Mouse (Mus musculus): Measurements from ENCODE around the gene Mypn. TPM values are rescaled to one million over a fixed set of nuclear protein-coding genes. Genes with fewer than 3 reads are reported as not detected.

Gene Mypn
- polyA plus RNA-seq, 1 experiment = not detected

DNA sequence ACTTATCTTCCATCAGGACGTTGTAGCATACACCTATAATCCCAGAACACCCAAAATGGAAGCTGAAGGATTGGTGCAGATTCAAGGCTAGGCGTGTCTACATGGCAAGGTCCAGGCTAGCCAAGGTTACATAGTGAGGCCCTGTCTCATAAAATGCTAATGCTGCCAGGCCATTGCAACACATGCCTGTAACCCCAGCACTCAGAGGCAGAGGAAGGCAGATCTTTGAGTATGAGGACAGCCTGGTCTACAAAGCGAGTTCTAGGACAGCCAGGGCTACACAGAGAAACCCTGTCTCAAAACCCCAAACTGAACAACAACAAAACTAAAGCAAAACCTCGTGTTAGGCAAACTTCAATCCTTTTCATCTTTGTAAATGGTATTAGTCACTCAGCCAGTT, 34.3 kb upstream of the Mypn start:
- Histone ChIP-seq H3K27ac (ENCODE audit: insufficient read depth, low read depth, low read length) (no peak overlapping the region), H3K4me3 (ENCODE audit: insufficient read depth, low read length) (no peak overlapping the region), H3K4me1 (ENCODE audit: control insufficient read depth, insufficient read depth, low read length) (peaks cover 27% of the 10 kb centered on the region)
- no peak for TF ChIP-seq POLR2A (IDR thresholded peaks at IDR 0.05; ENCODE audit: borderline replicate concordance, low read depth, low read length)
- TF ChIP-seq CTCF (IDR thresholded peaks at IDR 0.05; ENCODE audit: low read depth, low read length) = no peak

DNA sequence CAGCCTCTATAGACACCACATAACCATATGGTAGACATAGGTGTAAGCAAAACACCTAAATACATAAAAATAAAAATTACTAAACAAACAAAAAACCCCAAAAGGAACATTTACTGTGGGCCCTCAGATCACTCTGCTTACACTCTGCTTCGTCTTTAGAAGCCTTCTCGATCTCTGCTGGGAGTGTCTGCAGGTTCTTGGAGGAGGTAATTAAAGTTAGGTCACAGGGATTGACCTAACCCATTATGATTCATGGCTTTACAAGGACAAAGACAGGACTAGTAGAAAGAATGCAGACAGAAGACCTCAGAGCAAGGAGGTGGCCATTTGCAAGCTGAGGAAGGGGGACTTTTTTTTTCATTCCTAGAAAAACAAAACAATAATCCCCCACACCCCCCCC, 33.5 kb upstream of the Mypn start:
- H3K4me3 ChIP-seq (ENCODE audit: insufficient read depth, low read length) = no peak overlapping the region
- peaks cover 24% of the 10 kb centered on the region for H3K4me1 ChIP-seq (ENCODE audit: control insufficient read depth, insufficient read depth, low read length)
- TF ChIP-seq CTCF (IDR thresholded peaks at IDR 0.05; ENCODE audit: low read depth, low read length) = no peak
- TF ChIP-seq POLR2A (IDR thresholded peaks at IDR 0.05; ENCODE audit: borderline replicate concordance, low read depth, low read length) = no peak
- H3K27ac ChIP-seq (ENCODE audit: insufficient read depth, low read depth, low read length) = no peak overlapping the region

DNA sequence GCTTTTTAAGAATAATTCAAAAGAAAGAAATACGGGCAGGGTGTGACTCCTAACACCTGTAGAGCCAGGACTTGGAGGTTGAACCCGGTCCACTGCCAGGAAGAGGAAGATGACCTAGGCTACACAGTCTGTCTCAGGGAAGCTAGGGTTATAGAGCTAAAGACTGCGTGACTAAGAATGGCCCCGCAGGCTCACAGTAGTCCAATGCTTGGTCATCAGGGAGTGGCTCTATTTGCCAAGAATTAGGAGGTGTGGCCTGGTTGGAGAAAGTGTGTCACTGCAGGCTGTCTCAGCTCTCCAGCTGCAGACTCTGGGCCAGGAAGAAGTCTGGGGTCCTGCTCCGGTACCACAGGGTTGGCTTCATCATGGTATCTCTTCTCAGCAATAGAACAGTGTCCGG, 32.9 kb upstream of the Mypn start:
- Histone ChIP-seq H3K4me1 (ENCODE audit: control insufficient read depth, insufficient read depth, low read length) (peaks cover 19% of the 10 kb centered on the region), H3K4me3 (ENCODE audit: insufficient read depth, low read length) (no peak overlapping the region), H3K27ac (ENCODE audit: insufficient read depth, low read depth, low read length) (no peak overlapping the region)
- TF ChIP-seq CTCF (IDR thresholded peaks at IDR 0.05; ENCODE audit: low read depth, low read length) (no peak), POLR2A (IDR thresholded peaks at IDR 0.05; ENCODE audit: borderline replicate concordance, low read depth, low read length) (no peak)

DNA sequence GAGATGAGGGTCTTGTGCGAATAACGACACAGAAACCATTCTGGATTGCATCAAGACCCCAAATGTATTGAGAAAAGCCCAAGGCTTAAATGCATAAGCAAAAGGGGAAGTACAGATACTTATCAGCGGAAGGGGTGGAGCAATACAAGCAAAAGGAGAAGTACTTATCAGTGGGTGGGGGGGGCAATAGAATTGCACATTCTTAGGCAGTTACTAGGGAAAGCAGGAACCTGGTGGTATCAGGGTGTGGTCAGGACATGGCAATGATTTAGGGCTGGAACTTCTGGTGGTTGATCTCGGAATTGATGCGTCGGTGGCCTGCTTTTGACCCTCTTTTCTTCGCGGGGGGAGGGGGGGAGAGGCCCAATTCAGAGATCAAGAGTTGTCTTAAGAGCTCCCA, 32.1 kb upstream of the Mypn start:
- Histone ChIP-seq H3K4me3 (ENCODE audit: insufficient read depth, low read length) (no peak overlapping the region), H3K27ac (ENCODE audit: insufficient read depth, low read depth, low read length) (no peak overlapping the region), H3K4me1 (ENCODE audit: control insufficient read depth, insufficient read depth, low read length) (peaks cover 15% of the 10 kb centered on the region)
- no peak for TF ChIP-seq CTCF (IDR thresholded peaks at IDR 0.05; ENCODE audit: low read depth, low read length)
- no peak for TF ChIP-seq POLR2A (IDR thresholded peaks at IDR 0.05; ENCODE audit: borderline replicate concordance, low read depth, low read length)

DNA sequence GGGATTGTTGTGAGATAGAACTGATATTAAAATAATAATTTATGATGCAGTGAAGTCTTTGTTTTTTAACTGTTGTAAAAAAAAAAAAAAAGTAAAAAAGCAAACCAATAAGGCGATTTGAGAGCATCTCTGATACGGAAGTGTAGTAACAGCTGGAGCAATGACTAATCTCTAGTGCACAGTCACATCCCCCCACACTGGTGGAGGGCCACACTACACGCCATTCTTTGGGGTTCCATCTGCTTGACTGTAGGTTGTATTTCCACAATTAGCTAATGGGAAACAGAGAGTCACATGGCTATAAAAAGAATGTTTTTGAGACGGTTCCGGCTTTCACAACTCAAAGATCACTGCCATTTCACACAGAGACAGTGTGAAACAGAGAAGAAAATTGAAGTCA, 30.4 kb upstream of the Mypn start:
- Histone ChIP-seq H3K27ac (ENCODE audit: insufficient read depth, low read depth, low read length) (no peak overlapping the region), H3K4me1 (ENCODE audit: control insufficient read depth, insufficient read depth, low read length) (peaks cover 3% of the 10 kb centered on the region; the same call in 1 of the 2 replicates), H3K4me3 (ENCODE audit: insufficient read depth, low read length) (no peak overlapping the region)
- TF ChIP-seq CTCF (IDR thresholded peaks at IDR 0.05; ENCODE audit: low read depth, low read length) (no peak), POLR2A (IDR thresholded peaks at IDR 0.05; ENCODE audit: borderline replicate concordance, low read depth, low read length) (no peak)

DNA sequence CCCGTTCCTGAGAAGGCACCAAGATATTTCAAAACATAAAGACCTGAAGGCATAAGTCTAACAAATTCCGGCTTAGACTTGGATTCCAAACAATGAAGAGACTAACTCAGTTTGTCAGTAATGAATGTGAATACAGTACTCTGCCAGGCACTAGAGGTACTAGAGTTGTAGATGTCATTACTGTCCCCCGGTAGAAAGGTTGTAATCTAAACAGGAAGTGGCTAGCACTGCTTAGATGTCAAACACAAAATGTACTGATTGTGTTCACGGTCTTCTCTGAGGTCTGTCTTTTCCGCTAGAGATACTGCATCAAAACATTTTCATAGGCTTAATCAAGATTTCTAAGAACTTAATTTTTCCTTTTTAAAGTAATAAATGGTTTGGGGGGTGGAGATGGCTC, 27.9 kb upstream of the Mypn start:
- TF ChIP-seq POLR2A (IDR thresholded peaks at IDR 0.05; ENCODE audit: borderline replicate concordance, low read depth, low read length) (no peak), CTCF (IDR thresholded peaks at IDR 0.05; ENCODE audit: low read depth, low read length) (no peak)
- H3K4me3 ChIP-seq (ENCODE audit: insufficient read depth, low read length) = no peak overlapping the region
- H3K27ac ChIP-seq (ENCODE audit: insufficient read depth, low read depth, low read length) = no peak overlapping the region
- peaks cover 3% of the 10 kb centered on the region; the same call in 1 of the 2 replicates for H3K4me1 ChIP-seq (ENCODE audit: control insufficient read depth, insufficient read depth, low read length)

DNA sequence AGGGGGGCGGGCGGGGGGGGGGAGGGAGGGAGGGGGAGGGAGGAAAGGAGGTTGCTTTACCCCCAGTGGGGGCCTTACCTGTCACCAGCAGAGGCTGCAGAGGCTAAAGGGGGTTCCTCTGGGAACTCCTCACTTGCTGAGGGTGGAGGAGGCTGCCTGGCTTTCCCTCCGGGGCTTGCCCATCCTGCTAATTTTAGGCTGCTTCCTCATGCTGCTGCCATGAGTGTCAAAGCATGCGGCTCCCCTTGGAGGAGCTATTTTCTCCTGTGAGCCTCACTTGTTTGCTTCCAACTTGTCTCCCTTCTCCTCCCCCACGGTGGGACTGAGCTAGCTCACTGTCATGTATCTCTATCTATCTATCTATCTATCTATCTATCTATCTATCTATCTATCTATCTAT, 27.1 kb upstream of the Mypn start:
- Histone ChIP-seq H3K27ac (ENCODE audit: insufficient read depth, low read depth, low read length) (no peak overlapping the region), H3K4me1 (ENCODE audit: control insufficient read depth, insufficient read depth, low read length) (peaks cover 3% of the 10 kb centered on the region; the same call in 1 of the 2 replicates), H3K4me3 (ENCODE audit: insufficient read depth, low read length) (no peak overlapping the region)
- TF ChIP-seq POLR2A (IDR thresholded peaks at IDR 0.05; ENCODE audit: borderline replicate concordance, low read depth, low read length) (no peak), CTCF (IDR thresholded peaks at IDR 0.05; ENCODE audit: low read depth, low read length) (no peak)

DNA sequence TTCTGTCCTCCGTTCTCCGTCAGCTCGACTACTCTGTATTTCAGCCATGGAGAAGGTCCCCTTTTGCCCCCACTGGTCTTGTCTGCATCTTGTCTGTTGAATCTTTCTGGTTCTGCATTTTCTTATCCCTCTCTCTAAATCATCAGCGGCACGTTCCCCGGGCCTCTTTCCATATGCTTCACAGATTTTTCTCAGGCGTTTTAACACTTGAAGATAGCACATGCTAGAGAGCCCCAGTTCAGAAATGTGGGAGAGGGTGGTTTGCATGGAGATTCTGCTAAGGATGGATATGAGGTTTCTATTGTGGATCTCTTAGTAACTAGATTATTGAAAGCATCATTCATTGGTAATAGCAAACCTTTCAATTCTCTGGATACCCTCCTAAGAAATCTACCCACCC, 26.5 kb upstream of the Mypn start:
- Histone ChIP-seq H3K4me3 (ENCODE audit: insufficient read depth, low read length) (no peak overlapping the region), H3K4me1 (ENCODE audit: control insufficient read depth, insufficient read depth, low read length) (peaks cover 3% of the 10 kb centered on the region; the same call in 1 of the 2 replicates), H3K27ac (ENCODE audit: insufficient read depth, low read depth, low read length) (no peak overlapping the region)
- TF ChIP-seq CTCF (IDR thresholded peaks at IDR 0.05; ENCODE audit: low read depth, low read length) (no peak), POLR2A (IDR thresholded peaks at IDR 0.05; ENCODE audit: borderline replicate concordance, low read depth, low read length) (no peak)

DNA sequence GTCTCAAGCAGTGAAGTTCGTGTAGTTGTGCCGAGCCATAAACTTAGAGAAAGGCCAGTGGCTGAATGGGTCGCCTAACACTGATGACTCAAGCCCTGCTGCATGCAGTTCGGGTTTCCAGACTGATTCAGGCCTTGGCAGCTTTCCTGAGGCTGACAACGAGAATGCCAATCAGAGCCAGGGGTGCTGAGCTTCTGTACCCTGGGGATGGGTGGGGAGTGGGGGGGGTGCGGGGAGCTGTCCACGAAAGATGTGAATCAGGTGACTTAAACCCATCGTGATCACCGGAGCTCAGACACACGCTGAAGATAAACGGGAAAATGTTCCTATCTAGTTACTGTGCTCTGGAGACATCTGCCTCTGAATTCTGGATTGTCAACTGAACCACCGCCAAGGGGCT, 20.6 kb upstream of the Mypn start:
- Histone ChIP-seq H3K4me1 (ENCODE audit: control insufficient read depth, insufficient read depth, low read length) (peaks cover 6% of the 10 kb centered on the region), H3K4me3 (ENCODE audit: insufficient read depth, low read length) (no peak overlapping the region), H3K27ac (ENCODE audit: insufficient read depth, low read depth, low read length) (no peak overlapping the region)
- TF ChIP-seq CTCF (IDR thresholded peaks at IDR 0.05; ENCODE audit: low read depth, low read length) = no peak
- no peak for TF ChIP-seq POLR2A (IDR thresholded peaks at IDR 0.05; ENCODE audit: borderline replicate concordance, low read depth, low read length)

DNA sequence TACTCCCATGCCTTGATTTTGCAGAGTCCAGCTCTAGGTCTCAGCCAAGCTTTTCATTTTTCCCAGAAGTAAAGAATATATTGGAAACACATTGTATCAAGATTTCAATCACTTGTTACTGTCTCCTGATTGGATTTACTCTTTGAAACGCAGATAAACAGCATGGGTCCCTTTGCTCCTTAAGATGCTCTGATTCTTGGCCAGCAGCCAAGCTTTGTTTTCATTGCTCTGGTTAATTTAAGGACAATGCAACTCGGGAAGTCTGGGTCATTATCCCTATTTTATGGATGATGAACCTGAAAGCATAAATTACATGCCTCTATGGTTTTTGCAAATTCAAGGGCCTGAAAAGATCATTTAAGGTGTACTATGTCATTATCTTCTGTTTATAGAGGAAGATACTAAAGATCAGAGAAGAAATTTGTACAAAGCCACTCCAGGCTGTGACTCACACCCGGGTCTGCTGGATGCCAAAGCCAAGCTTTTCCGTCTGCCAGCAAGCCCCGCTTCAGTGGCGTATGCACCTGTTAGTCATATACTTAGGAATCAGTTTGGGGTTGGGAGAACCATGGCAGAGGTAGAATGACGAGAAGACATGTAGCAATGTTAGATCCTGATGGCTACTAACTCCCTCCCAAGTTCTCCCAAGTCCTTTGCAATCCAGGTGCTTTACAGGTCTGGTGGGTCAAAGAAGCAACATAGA, 17.5 kb upstream of the Mypn start:
- no peak overlapping the region for H3K4me3 ChIP-seq (ENCODE audit: insufficient read depth, low read length)
- H3K27ac ChIP-seq (ENCODE audit: insufficient read depth, low read depth, low read length) = no peak overlapping the region
- peaks cover 6% of the 10 kb centered on the region for H3K4me1 ChIP-seq (ENCODE audit: control insufficient read depth, insufficient read depth, low read length)
- TF ChIP-seq POLR2A (IDR thresholded peaks at IDR 0.05; ENCODE audit: borderline replicate concordance, low read depth, low read length) (no peak), CTCF (IDR thresholded peaks at IDR 0.05; ENCODE audit: low read depth, low read length) (no peak)
